Mouse (Mus musculus): Measurements from ENCODE around the gene Dgkz. TPM values are rescaled to one million over a fixed set of nuclear protein-coding genes. Genes with fewer than 3 reads are reported as not detected.
A peak's percentile ranks its signal among the peaks of the same experiment; 100 is the strongest.

The Dgkz gene
- total RNA-seq, 2 experiments from 2014 or later, result 28.1 to 35.5 TPM

GRCm38 (mm10) chr2:91963443-91963932 is 12.2 kb downstream of the Dgkz start:
- intact Hi-C loops (cut with DNase I), result no loop called here
- DNase-seq, result peak; percentile 95 to 98

- intact Hi-C loops (cut with DNase I), result no loop called here
Measured at GRCm38 (mm10) chr2:91962864-91963401, 12.7 kb downstream of the Dgkz start.

GRCm38 (mm10) chr2:91961901-91962761 is 13.5 kb downstream of the Dgkz start:
- no peak for DNase-seq
- intact Hi-C loops (cut with DNase I), result no loop called here

More at GRCm38 (mm10) chr2:91962864-91963401, 12.7 kb downstream of the Dgkz start:
- DNase-seq, result peak in 1 of 2 experiments; percentile 41

GRCm38 (mm10) chr2:91960459-91960858 is 15.2 kb downstream of the Dgkz start:
- no peak for DNase-seq
- intact Hi-C loops (cut with DNase I), result no loop called here

GRCm38 (mm10) chr2:91959544-91960410 is 15.9 kb downstream of the Dgkz start:
- DNase-seq, result no peak
- intact Hi-C loops (cut with DNase I), result loop anchor here (2.0 kb wide), 1 partner anchor 15 kb away; the partner anchor contains the start of gene Gm9821

- intact Hi-C loops (cut with DNase I), result loop anchor here (2.0 kb wide), 1 partner anchor 14 kb away; the partner anchor contains the start of gene Gm9821
- no peak for DNase-seq
Measured at GRCm38 (mm10) chr2:91958701-91959457, 16.8 kb downstream of the Dgkz start.

- no peak for DNase-seq
- intact Hi-C loops (cut with DNase I), result loop anchor here (2.0 kb wide), 1 partner anchor 13 kb away; the partner anchor contains the start of gene Gm9821
Measured at GRCm38 (mm10) chr2:91958049-91958448, 17.6 kb downstream of the Dgkz start.

- intact Hi-C loops (cut with DNase I), result no loop called here
- DNase-seq, result no peak
Measured at GRCm38 (mm10) chr2:91957096-91957495, 18.6 kb downstream of the Dgkz start.

GRCm38 (mm10) chr2:91955875-91956274 is 19.8 kb downstream of the Dgkz start:
- no peak for DNase-seq
- intact Hi-C loops (cut with DNase I), result no loop called here

GRCm38 (mm10) chr2:91955121-91955591 is 20.5 kb downstream of the Dgkz start:
- no peak for DNase-seq
- intact Hi-C loops (cut with DNase I), result no loop called here

- peak in 1 of 2 experiments; percentile 60 for DNase-seq
- intact Hi-C loops (cut with DNase I), result no loop called here
Measured at GRCm38 (mm10) chr2:91953825-91954224, 21.8 kb downstream of the Dgkz start.

GRCm38 (mm10) chr2:91950275-91951085 is 25.2 kb downstream of the Dgkz start:
- intact Hi-C loops (cut with DNase I), result no loop called here
- no peak for DNase-seq

GRCm38 (mm10) chr2:91949411-91950274 is 26.0 kb downstream of the Dgkz start:
- peak; percentile 45 to 58 for DNase-seq
- intact Hi-C loops (cut with DNase I), result loop anchor here (5.0 kb wide), 1 partner anchor 108 kb away; no protein-coding TSS in a partner anchor

- intact Hi-C loops (cut with DNase I), result loop anchor here (5.0 kb wide), 1 partner anchor 108 kb away; no protein-coding TSS in a partner anchor
- no peak for DNase-seq
Measured at GRCm38 (mm10) chr2:91948792-91949241, 26.8 kb downstream of the Dgkz start.

GRCm38 (mm10) chr2:91948151-91948509 is 27.5 kb downstream of the Dgkz start:
- intact Hi-C loops (cut with DNase I), result loop anchor here (5.0 kb wide), 1 partner anchor 109 kb away; no protein-coding TSS in a partner anchor

GRCm38 (mm10) chr2:91947397-91948150 is 28.1 kb downstream of the Dgkz start:
- intact Hi-C loops (cut with DNase I), result loop anchor here (5.0 kb wide), 1 partner anchor 110 kb away; no protein-coding TSS in a partner anchor
- DNase-seq, result no peak

More at GRCm38 (mm10) chr2:91948151-91948509, 27.5 kb downstream of the Dgkz start:
- no peak for DNase-seq

GRCm38 (mm10) chr2:91946836-91947235 is 28.8 kb downstream of the Dgkz start:
- intact Hi-C loops (cut with DNase I), result loop anchor here (5.0 kb wide), 1 partner anchor 110 kb away; no protein-coding TSS in a partner anchor
- no peak for DNase-seq

Data from gastrocnemius, postnatal 36 days (tissue).